Comparison of ENCODE assay signal across 20 mouse cellular contexts in genomic region chr17:26388106-26388505, GRCm38 (mm10). TPM values are rescaled to one million over a fixed set of nuclear protein-coding genes. Genes with fewer than 3 reads are reported as not detected.
DNase-seq lines count a peak whose midpoint lies in the region; ATAC-seq and TF ChIP-seq lines count a peak whose summit lies in the region.
"Had no signal": no experiment of that assay in that cellular context is flagged by ENCODE, and none has a peak within 500 bp of the region (broad histone marks: within the 10 kb centered on the region; RNA-seq: fewer than 3 reads in every experiment).

No protein-coding gene starts in this region.

- peak; percentile 68 for DNase-seq in gastrocnemius, adult 2 months
- no peak for DNase-seq in gastrocnemius, postnatal 4 days (ENCODE audit: low spot score in 2 of 2)
- no peak for DNase-seq in limb, embryonic 10.5 days (ENCODE audit: low spot score)
- DNase-seq in gastrocnemius, postnatal 25 days, result peak; percentile 70
- no peak for DNase-seq in thymus, postnatal 10 days (ENCODE audit: low spot score in 2 of 2)
- DNase-seq: adrenal gland, postnatal 14 days; cerebellum, adult 11-12 months; cerebellum, postnatal 14 days; retina, postnatal 1 day; right cerebral cortex, postnatal 4 days had no signal

- ATAC-seq in limb, embryonic 15.5 days (ENCODE audit: insufficient number of reproducible peaks, low FRiP score, low TSS enrichment, low read depth), result no peak
- ATAC-seq: CD4-positive, CD25-positive, alpha-beta regulatory T cell, adult 4 months; forebrain, embryonic 14.5 days; midbrain, embryonic 15.5 days; Patski had no signal

- intact Hi-C loops in gastrocnemius, adult 2 months (cut with DNase I), result no loop called here

- H3K27me3 ChIP-seq in limb, embryonic 15.5 days, result no peaks in the 10 kb centered on the region
- no peaks in the 10 kb centered on the region for H3K27me3 ChIP-seq in limb, embryonic 10.5 days (ENCODE audit: low read depth, poor library complexity, severe bottlenecking)
- H3K27me3 ChIP-seq: embryonic facial prominence, embryonic 13.5 days; midbrain, embryonic 15.5 days; Patski had no signal

- TF ChIP-seq CTCF in gastrocnemius, adult 2 months (IDR thresholded peaks at IDR 0.05), result no peak
- no peak for TF ChIP-seq CTCF in olfactory bulb, adult 2 months (IDR thresholded peaks at IDR 0.05; ENCODE audit: insufficient read depth, low read depth, low read length)

- H3K36me3 ChIP-seq in limb, embryonic 15.5 days, result no peaks in the 10 kb centered on the region
- H3K36me3 ChIP-seq in limb, embryonic 10.5 days, result no peaks in the 10 kb centered on the region
- H3K36me3 ChIP-seq: embryonic facial prominence, embryonic 13.5 days; limb, embryonic 13.5 days; midbrain, embryonic 15.5 days had no signal

- H3K4me1 ChIP-seq in limb, embryonic 15.5 days, result peaks cover 9% of the 10 kb centered on the region; the same call in 1 of the 2 replicates
- H3K4me1 ChIP-seq in limb, embryonic 10.5 days, result no peaks in the 10 kb centered on the region
- H3K4me1 ChIP-seq in olfactory bulb, adult 2 months (ENCODE audit: control insufficient read depth, insufficient read depth, low read length), result peaks cover 41% of the 10 kb centered on the region
- H3K4me1 ChIP-seq: limb, embryonic 13.5 days; midbrain, embryonic 15.5 days had no signal

- H3K4me2 ChIP-seq in limb, embryonic 15.5 days, result no peak overlapping the region
- H3K4me2 ChIP-seq: embryonic facial prominence, embryonic 13.5 days; hindbrain, embryonic 14.5 days; limb, embryonic 13.5 days; midbrain, embryonic 15.5 days had no signal

- peak overlapping the region; percentile 88 for H3K27ac ChIP-seq in gastrocnemius, adult 2 months
- peak overlapping the region; percentile 33; the same call in 1 of the 2 replicates for H3K27ac ChIP-seq in limb, embryonic 15.5 days
- no peak overlapping the region for H3K27ac ChIP-seq in limb, embryonic 10.5 days
- no peak overlapping the region for H3K27ac ChIP-seq in olfactory bulb, adult 2 months (ENCODE audit: insufficient read depth, low read depth, low read length)
- H3K27ac ChIP-seq: embryonic facial prominence, embryonic 13.5 days; hindbrain, embryonic 14.5 days; limb, embryonic 13.5 days; liver, embryonic 14.5 days; midbrain, embryonic 15.5 days had no signal

- no peak overlapping the region for H3K9ac ChIP-seq in limb, embryonic 15.5 days
- H3K9ac ChIP-seq: hindbrain, embryonic 14.5 days; limb, embryonic 13.5 days; liver, embryonic 14.5 days; midbrain, embryonic 15.5 days had no signal

- H3K9me3 ChIP-seq in limb, embryonic 15.5 days, result no peaks in the 10 kb centered on the region; the same call in 1 of the 2 replicates
- no peaks in the 10 kb centered on the region for H3K9me3 ChIP-seq in limb, embryonic 10.5 days (replicated peaks)
- H3K9me3 ChIP-seq: embryonic facial prominence, embryonic 13.5 days; limb, embryonic 13.5 days; midbrain, embryonic 15.5 days had no signal

- no peak overlapping the region for H3K4me3 ChIP-seq in gastrocnemius, adult 2 months
- no peak overlapping the region for H3K4me3 ChIP-seq in limb, embryonic 15.5 days
- no peak overlapping the region for H3K4me3 ChIP-seq in limb, embryonic 10.5 days
- H3K4me3 ChIP-seq in olfactory bulb, adult 2 months (ENCODE audit: insufficient read depth, low read depth, low read length), result no peak overlapping the region
- H3K4me3 ChIP-seq: embryonic facial prominence, embryonic 13.5 days; limb, embryonic 13.5 days; midbrain, embryonic 15.5 days had no signal

- 0 out of 2 replicates have a peak, but pooled peaks have one; percentile 19 for TF ChIP-seq POLR2A in olfactory bulb, adult 2 months (IDR thresholded peaks at IDR 0.05; ENCODE audit: insufficient read depth, low read depth, low read length)

- WGBS in limb, embryonic 15.5 days, result 64% methylated on average over 3 of the region's 3 CpGs
- 73% methylated on average over 3 of the region's 3 CpGs for WGBS in limb, embryonic 10.5 days
- WGBS in olfactory bulb, adult 2 months, result 80% methylated on average over 3 of the region's 3 CpGs

RNA-seq across cellular contexts. Expression of gene Neurl1b, which starts 26.5 kb away (rescaled TPM):
- 1 to 10 TPM; 2.3 to 2.6 TPM for total RNA-seq in gastrocnemius, adult 2 months (2021)
- total RNA-seq in gastrocnemius, postnatal 4 days (2021), result 10 to 100 TPM; 16.8 to 17.2 TPM
- polyA plus RNA-seq in limb, embryonic 15.5 days (2015; fragmentation: Nextera tagmentation; extraction: Ambion mirVana), result 0.68 and 0.90 TPM in 2 replicates
- polyA plus RNA-seq in limb, embryonic 10.5 days (2016; fragmentation: Nextera tagmentation; extraction: Ambion mirVana), result 0.05 and 0.10 TPM in 2 replicates
- 1 to 10 TPM; 2.6 to 4.1 TPM for total RNA-seq in gastrocnemius, postnatal 25 days (2021)
- not detected in 2 replicates for polyA plus RNA-seq in olfactory bulb, adult 2 months (2012; ENCODE audit: insufficient read depth, insufficient read length, low replicate concordance, missing spikeins)

Comparison
In these comparisons a context has a peak if more than half of its experiments do, and no peak if none do; other contexts are left out.
1. DNase-seq: peak in gastrocnemius, adult 2 months (single experiment) and gastrocnemius, postnatal 25 days (single experiment); none in gastrocnemius, postnatal 4 days (0 of 2), limb, embryonic 10.5 days (single experiment) and thymus, postnatal 10 days (0 of 2).
2. H3K27ac ChIP-seq: peak in gastrocnemius, adult 2 months (single experiment) and limb, embryonic 15.5 days (single experiment); none in limb, embryonic 10.5 days (single experiment) and olfactory bulb, adult 2 months (single experiment).